Mouse (Mus musculus) macrophage (primary cell): ENCODE results near the gene Maff. TPM values are rescaled to one million over a fixed set of nuclear protein-coding genes. Genes with fewer than 3 reads are reported as not detected.

Experiments used
- H3K27ac ChIP-seq: fragments of 350-480 bp; formaldehyde crosslinking; 2 replicates; pipeline ENCODE4 v1.9.0; 2021
- H3K36me3 ChIP-seq: fragments of 350-480 bp; formaldehyde crosslinking; 2 replicates; pipeline ENCODE4 v1.9.0; 2021; ENCODE audit errors: inconsistent target
- H3K4me3 ChIP-seq: fragments of 350-480 bp; formaldehyde crosslinking; 2 replicates; pipeline ENCODE4 v1.9.0; 2021; ENCODE audit errors: inconsistent target
- H3K79me2 ChIP-seq: fragments of 350-480 bp; formaldehyde crosslinking; 2 replicates; pipeline ENCODE4 v1.9.0; 2021; ENCODE audit errors: inconsistent target
- WGBS: methylation state at CpG from one replicate; pipeline ENCODE4 v1.1.7; 2026; ENCODE audit warnings: inconsistent platforms; ENCODE audit not compliant: missing documents; 5-methylcytosine and 5-hydroxymethylcytosine counted together
- polyA plus RNA-seq: library from polyadenylated mRNA; stranded (reverse); fragments of 250-400 nt; gene quantifications from 3 replicates; pipeline ENCODE4 v1.2.4, GENCODE M21; 2018; ENCODE audit warnings: inconsistent platforms

Gene Maff
- polyA plus RNA-seq, 1 experiment from 2014 or later, result 0.80 TPM

DNA sequence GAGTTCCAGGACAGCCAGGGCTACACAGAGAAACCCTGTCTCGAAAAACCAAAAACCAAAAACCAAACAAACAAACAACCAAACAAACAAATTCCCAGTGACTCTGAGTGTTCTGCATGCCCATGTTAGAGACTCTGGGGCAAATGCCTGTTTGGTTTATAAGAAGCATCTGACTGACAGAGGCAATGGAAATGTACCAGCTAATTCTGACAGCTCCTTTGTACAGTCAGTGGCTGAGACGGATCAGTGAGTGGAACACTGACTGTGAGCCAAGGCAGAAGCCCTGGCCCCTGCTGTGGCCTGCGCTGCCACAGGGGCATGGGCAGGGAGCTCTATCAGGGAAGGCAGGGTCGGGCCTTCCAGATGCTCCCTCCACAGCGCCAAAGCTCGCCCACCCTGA is 40.7 kb downstream of the Maff start:
- Histone ChIP-seq H3K27ac (no peak overlapping the region), H3K4me3 (no peak overlapping the region), H3K36me3 (peaks cover 16% of the 10 kb centered on the region), H3K79me2 (peaks cover 100% of the 10 kb centered on the region)
- 75% methylated on average over 5 of the region's 6 CpGs for WGBS

DNA sequence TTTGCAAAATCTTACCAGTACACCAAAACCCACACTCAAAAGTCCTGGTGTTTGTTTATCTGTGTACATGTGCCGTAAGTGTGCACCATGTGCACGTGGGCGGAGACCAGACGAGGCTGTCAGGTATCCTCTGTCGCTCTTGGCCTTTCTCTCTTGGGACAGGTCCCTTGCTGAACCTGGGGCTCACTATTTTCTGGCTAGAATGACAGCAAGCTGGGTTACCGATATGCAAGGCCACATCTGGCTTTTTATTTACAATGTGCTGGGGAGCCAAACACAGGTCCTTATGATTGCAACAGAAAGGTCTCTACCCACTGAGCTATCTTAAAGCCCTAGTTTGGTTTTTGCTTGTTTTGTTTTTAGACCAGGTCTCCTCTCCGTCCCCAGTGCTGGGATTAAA is 41.2 kb downstream of the Maff start:
- H3K27ac ChIP-seq, result no peak overlapping the region
- WGBS, result 89% methylated on average over 7 of the region's 7 CpGs
- peaks cover 16% of the 10 kb centered on the region for H3K36me3 ChIP-seq

DNA sequence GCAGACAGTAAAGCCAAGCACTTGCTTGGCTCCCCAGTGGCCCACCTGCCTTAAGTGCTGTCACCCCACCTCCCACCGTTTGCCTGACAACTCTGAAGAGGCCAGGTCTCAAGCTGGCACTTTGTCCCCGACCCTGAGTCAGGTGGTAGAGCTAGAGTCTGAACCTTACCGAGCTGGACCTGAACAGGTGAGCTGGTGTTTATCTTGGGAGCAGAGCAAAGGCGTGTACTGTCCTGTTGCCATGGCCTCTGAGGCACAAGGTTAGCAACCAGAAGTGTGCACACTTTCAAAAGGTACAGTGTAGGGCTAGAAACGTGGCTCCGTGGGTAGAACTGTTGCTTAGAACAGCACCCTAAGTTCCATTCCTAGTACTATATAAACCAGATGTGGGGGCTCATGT is 41.8 kb downstream of the Maff start:
- Histone ChIP-seq H3K4me3 (no peak overlapping the region), H3K79me2 (peaks cover 100% of the 10 kb centered on the region), H3K36me3 (peaks cover 16% of the 10 kb centered on the region), H3K27ac (no peak overlapping the region)
- WGBS, result over 99% methylated on average over 6 of the region's 6 CpGs

More for the DNA sequence above, 41.2 kb downstream of the Maff start:
- Histone ChIP-seq H3K4me3 (no peak overlapping the region), H3K79me2 (peaks cover 100% of the 10 kb centered on the region)

DNA sequence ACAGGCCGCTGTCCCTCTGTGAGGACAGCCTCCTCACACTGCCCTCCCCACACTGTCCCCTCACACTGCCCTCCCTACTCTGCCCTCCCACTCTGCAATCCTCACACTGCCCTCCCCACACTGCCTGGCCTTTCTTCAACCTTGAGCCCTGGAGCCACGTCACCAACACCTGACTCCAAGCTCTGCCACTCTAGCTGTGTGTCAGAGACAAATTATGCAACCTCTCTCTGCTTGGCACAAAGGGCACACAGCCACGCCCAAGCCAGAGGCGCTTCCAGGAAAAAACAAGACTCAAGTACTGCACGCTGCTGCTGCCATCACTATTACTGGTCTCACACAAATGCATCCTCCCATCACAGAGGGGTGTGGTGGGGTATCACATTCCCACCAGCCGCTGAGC is 44.0 kb downstream of the Maff start:
- 77% methylated on average over 6 of the region's 6 CpGs for WGBS
- H3K4me3 ChIP-seq, result no peak overlapping the region
- no peak overlapping the region for H3K27ac ChIP-seq
- peaks cover 100% of the 10 kb centered on the region for H3K79me2 ChIP-seq
- peaks cover 12% of the 10 kb centered on the region for H3K36me3 ChIP-seq

DNA sequence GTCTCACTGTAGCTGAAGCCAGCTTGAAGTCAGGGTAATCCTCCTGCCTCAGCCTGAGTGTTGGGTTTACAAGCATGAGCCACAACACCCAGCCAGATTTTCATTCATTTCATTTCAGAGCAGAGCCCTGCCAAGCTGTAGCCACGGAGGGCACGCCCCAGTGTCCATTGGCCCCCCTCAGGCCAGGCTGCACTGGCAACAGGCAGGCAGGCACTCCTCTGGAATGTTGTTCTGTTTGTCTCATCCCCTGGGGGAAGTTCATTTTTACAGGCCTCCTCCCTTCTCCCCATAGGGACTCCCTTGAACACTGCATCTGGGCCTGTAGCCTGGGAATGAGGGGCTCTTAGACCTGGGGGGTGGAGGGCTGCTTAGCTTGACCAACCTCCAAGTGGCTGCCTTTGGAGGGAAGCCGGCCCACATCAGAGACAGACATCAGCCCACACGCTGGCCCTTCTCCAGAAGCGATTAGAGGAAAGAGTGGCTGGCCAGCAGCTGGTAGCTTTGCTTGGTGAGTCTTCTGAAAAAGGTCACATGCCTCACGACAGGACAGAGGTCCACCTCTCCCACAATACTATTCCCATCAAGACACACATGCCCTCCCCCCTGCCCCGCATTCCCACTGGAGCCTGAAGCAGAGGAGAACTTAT is 45.1 kb downstream of the Maff start:
- Histone ChIP-seq H3K79me2 (peaks cover 100% of the 10 kb centered on the region), H3K36me3 (0 out of 2 replicates have a peak, but pooled peaks cover 7% of the 10 kb centered on the region), H3K27ac (no peak overlapping the region; the same call in 1 of the 2 replicates), H3K4me3 (no peak overlapping the region)
- WGBS, result 77% methylated on average over 7 of the region's 7 CpGs

DNA sequence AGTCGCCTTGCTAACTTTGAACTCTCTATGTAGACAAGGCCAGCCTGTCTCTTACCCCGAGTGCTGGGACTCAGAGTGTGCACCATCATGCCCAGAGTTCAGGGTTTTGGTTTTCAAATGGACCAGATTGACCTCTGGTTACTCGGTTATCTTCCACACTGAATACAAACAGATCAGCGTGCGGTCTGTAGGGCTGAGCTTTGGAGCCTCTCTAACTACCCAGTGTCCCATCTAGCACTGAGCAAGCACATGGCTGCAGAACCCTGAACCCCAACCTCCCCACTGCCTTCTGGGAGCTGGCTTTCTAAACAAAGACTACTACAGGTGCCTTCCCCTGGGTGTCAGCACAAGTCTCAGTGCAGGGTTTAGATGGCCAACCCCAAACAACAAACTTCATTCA is 46.1 kb downstream of the Maff start:
- Histone ChIP-seq H3K27ac (no peak overlapping the region), H3K36me3 (peaks cover 16% of the 10 kb centered on the region; the same call in 1 of the 2 replicates), H3K4me3 (no peak overlapping the region), H3K79me2 (peaks cover 100% of the 10 kb centered on the region)
- WGBS, result 97% methylated on average over 5 of the region's 5 CpGs

DNA sequence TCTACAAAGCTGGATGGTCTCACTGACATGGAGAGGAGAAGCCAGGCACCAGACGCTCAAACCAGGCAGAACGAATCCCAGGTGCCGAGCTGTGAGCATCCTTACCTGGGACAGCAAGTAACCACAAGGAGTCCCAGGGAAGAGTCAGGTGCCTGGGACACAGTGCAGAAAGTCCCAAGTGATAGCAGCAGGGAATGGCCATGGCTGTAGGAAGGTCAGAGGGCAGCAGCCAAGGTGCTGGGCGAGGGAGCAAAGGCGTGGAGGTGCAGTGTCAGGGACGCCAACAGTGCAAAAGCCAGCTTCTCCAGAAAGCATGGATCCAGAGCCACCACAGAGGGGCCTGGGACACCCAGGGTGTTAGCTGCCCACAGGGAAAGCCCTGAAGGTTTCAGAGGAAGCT is 46.7 kb downstream of the Maff start:
- Histone ChIP-seq H3K4me3 (no peak overlapping the region), H3K36me3 (peaks cover 17% of the 10 kb centered on the region; the same call in 1 of the 2 replicates), H3K27ac (no peak overlapping the region), H3K79me2 (peaks cover 100% of the 10 kb centered on the region)
- WGBS, result 95% methylated on average over 6 of the region's 6 CpGs

DNA sequence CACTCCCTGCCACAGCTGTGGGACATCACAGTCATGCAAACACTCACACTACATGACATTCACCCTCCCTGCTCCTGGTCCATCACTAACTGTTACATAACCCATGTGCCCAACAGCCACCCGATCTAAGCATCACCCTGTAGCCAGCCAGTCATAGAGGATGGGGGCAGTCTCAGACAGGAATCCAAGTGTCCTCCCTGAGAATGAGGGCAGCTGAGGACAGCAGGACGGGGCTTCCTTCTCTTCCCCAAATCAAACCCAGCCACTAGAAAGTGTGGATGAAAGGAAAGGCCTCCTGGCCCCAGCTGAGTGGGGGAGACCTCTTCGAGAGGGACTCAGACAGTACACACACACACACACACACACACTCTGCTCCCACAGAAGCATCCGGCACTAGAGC is 48.4 kb downstream of the Maff start:
- Histone ChIP-seq H3K27ac (no peak overlapping the region), H3K4me3 (no peak overlapping the region), H3K36me3 (peaks cover 17% of the 10 kb centered on the region; the same call in 1 of the 2 replicates), H3K79me2 (peaks cover 100% of the 10 kb centered on the region)
- 92% methylated on average over 4 of the region's 4 CpGs for WGBS

DNA sequence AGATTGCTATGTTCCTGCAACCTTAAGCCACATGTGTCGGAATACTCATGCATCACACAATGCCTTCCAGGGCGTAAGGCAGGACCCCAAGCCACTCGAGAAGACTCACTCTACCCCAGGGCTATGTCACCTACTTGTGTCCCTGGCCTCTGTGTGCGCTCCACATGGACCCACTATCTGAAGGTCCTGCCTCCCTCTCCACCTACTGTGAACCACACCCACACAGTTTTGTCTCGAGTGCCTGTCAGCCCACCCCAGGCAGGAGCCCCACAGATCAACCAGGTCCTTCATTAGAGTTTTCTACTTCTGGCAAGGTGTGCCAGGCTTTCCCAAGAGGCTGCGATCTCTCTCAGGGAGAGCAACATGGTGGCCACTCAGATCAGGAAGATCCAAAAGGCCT is 48.9 kb downstream of the Maff start:
- Histone ChIP-seq H3K79me2 (peaks cover 100% of the 10 kb centered on the region), H3K27ac (no peak overlapping the region), H3K4me3 (no peak overlapping the region), H3K36me3 (peaks cover 17% of the 10 kb centered on the region; the same call in 1 of the 2 replicates)
- 93% methylated on average over 6 of the region's 6 CpGs for WGBS

DNA sequence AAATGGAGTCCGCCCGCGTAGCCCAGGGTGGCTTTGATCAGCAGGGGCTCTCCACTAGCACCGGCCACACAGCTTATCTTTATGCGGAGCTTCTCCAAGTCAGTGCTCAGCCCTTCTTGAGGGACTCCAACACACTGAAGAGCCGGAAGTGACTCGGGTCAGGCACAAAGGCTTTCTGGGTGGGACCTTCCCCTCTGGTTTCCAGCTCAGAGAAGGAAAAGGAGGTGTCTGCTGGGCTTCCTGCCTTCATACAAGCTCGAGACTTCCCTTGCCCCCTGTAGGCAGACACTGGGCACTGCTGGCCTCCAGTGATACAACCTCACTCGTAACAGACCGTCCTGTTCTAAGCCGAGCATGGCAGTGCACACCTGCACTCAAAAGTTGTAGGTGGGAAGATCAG is 50.3 kb downstream of the Maff start:
- WGBS, result 78% methylated on average over 10 of the region's 11 CpGs
- Histone ChIP-seq H3K4me3 (no peak overlapping the region), H3K79me2 (peaks cover 100% of the 10 kb centered on the region), H3K27ac (no peak overlapping the region), H3K36me3 (peaks cover 17% of the 10 kb centered on the region; the same call in 1 of the 2 replicates)

DNA sequence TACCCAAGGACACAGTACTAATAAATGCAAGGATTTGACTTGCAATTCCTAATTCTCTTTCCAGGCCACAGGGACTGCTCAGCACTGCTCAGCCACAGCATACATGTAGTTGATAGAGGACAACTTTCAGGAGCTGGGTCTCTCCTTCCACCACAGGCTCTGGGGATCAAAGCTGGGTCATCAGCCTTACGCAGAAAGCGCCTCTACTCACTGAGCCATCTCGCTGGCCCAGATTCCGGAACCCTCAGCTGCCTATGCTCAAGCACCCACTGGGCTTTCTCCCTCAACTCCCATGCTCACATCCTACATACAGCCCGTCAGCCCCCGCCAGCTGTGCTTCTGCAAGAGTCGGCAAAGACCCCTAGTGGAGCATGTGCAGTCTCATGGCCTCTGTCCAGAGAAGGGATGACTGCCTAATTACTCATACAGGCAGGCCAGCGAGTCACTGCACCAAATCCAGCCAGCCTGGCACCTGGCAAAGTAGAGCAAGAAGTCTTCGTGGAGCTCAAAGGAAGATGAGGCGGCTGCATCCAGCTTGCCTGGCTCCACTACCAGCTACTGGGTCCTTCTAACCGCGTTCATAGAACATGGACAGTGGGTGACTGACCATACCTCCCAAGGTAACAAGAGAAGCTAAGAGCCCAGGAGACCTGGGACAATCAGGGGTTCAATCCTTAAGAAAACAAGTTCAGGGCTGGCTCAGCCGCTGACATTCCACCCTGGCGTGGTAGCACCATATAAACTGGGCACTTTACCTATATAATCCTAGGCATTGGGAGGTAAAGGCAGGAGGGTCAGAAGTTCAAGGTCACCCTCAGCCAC is 53.0 kb downstream of the Maff start:
- 94% methylated on average over 14 of the region's 14 CpGs for WGBS
- H3K27ac ChIP-seq, result peak overlapping the region; percentile 46
- H3K4me3 ChIP-seq, result no peak overlapping the region
- peaks cover 85% of the 10 kb centered on the region for H3K79me2 ChIP-seq
- peaks cover 17% of the 10 kb centered on the region; the same call in 1 of the 2 replicates for H3K36me3 ChIP-seq

DNA sequence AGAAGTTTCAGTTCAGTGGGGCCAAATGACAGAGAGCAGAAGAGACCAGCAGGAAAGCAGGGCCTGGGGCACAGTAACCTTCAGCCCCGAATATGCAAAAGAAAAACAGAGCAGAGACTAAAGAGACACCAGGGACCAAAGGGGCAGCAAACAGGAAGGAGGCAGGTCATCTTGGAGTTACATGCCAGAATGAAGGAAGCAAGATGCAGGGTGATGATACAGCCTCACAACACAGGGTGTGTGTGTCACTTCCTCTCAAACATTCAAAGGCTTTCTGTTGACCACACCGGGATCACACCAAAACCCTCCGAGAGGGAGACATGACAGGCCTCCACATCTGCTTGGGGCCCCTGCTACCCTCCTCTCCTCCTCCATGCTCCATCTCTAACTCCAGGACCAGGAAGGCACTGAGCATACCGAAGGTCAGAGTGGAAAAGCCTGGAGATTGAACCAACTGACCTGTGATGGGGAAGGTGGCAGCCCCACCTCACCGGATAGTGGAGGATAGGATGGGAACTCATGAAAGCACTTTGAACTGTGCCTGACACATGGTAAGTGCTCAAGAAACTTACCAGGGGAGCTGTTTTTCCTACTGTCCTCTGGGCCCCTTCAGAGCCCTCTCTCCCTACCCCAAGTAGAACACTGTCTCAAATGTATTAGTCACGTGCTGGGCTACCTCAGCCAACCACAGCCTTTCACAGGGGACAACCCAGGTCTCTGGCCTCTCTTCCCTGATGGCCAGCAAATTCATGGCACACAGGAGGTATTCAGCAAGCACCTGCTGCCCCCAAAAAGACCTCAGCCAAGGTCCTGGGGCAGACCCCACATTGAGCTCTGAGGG is 53.9 kb downstream of the Maff start:
- H3K4me3 ChIP-seq, result no peak overlapping the region
- H3K27ac ChIP-seq, result peak overlapping the region; percentile 46
- peaks cover 17% of the 10 kb centered on the region; the same call in 1 of the 2 replicates for H3K36me3 ChIP-seq
- H3K79me2 ChIP-seq, result peaks cover 76% of the 10 kb centered on the region
- 36% methylated on average over 6 of the region's 6 CpGs for WGBS

DNA sequence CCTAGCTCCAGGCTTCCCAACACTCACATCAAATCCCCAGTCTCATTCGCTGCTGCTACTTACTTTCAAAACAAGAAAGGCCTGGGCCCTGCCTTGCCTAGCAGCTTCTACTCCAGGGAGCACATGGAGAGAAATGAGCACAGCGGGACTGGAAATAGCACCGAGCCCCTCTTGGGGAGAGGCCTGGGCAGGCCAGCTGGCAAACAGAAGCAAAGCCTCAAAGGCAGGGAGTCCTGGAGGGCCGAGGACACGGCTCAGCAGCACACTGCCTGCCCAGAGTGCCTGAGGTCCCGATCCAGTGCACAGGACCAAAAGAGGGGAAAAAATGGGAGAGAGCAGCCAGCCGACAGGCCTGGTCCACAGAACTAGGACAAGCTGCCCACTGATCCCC is 54.5 kb downstream of the Maff start:
- Histone ChIP-seq H3K79me2 (peaks cover 70% of the 10 kb centered on the region), H3K27ac (peak overlapping the region; percentile 46), H3K36me3 (peaks cover 15% of the 10 kb centered on the region; the same call in 1 of the 2 replicates), H3K4me3 (no peak overlapping the region)
- WGBS, result 95% methylated on average over 7 of the region's 7 CpGs

DNA sequence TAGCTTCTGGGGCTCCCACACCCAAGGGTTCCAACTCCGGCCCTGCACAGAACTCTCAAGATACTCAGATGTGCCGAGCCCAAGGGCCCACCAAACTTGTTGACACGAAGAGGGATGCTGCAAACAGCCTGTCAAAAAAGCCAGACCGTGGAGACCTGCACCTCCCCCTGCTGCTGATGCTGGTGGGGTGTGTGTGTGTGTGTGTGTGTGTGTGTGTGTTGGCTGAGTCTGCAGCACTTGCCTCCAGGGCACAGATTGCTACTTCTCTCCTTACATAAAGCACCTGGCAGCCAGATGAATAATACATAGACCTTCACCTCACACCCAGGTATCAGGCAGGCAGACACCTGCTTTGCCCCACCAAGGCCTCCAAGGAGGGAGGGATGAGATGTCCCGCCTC is 55.8 kb downstream of the Maff start:
- H3K27ac ChIP-seq, result no peak overlapping the region; the same call in 1 of the 2 replicates
- WGBS, result 40% methylated on average over 5 of the region's 5 CpGs
- H3K36me3 ChIP-seq, result peaks cover 4% of the 10 kb centered on the region; the same call in 1 of the 2 replicates
- peaks cover 58% of the 10 kb centered on the region for H3K79me2 ChIP-seq
- H3K4me3 ChIP-seq, result peak overlapping the region; percentile 71
